Mouse (Mus musculus) ES-E14 (cell line): Measurements from ENCODE around the gene Kctd13.

Source experiments
- CHD2 ChIP-seq: IDR thresholded peaks from 2 replicates; pipeline ENCODE4 v1.6.1; 2014; ENCODE audit warnings: mild to moderate bottlenecking, low read depth, low read length, inconsistent platforms
- HCFC1 ChIP-seq: IDR thresholded peaks from 2 replicates; pipeline ENCODE4 v1.6.1; 2012; ENCODE audit warnings: low read length, inconsistent platforms, borderline replicate concordance; ENCODE audit not compliant: insufficient read depth
- ZC3H11A ChIP-seq: IDR thresholded peaks from 2 replicates; pipeline ENCODE4 v1.6.1; 2012; ENCODE audit warnings: low read depth, mild to moderate bottlenecking, inconsistent platforms, low read length, borderline replicate concordance
- ZNF384 ChIP-seq: IDR thresholded peaks from 2 replicates; pipeline ENCODE4 v1.6.1; 2012; ENCODE audit warnings: low read depth, low read length, inconsistent platforms

DNA sequence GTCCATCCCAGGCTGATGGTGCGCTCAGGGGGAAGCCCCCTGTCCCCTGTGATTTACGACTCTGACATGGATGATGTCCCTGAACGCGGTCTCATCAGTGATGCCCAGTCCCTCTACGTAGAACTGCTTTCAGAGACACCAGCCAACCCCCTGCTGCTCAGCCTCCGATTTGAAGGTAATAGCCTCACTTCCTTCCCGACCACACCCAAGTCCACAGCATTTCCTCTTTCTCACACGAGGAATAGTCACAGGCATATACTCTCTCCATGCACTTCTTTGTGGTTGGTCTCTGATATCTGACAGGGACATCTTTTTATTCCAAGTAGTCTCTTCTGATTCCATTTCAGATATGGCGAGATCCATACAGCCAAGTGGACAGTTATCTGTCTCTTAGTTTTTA is 31.1 kb downstream of the Kctd13 start:
- TF ChIP-seq HCFC1 (no peak), ZNF384 (no peak), CHD2 (no peak), ZC3H11A (no peak)
